Comparison of ENCODE assay signal across 20 mouse cellular contexts in the genomic region with DNA sequence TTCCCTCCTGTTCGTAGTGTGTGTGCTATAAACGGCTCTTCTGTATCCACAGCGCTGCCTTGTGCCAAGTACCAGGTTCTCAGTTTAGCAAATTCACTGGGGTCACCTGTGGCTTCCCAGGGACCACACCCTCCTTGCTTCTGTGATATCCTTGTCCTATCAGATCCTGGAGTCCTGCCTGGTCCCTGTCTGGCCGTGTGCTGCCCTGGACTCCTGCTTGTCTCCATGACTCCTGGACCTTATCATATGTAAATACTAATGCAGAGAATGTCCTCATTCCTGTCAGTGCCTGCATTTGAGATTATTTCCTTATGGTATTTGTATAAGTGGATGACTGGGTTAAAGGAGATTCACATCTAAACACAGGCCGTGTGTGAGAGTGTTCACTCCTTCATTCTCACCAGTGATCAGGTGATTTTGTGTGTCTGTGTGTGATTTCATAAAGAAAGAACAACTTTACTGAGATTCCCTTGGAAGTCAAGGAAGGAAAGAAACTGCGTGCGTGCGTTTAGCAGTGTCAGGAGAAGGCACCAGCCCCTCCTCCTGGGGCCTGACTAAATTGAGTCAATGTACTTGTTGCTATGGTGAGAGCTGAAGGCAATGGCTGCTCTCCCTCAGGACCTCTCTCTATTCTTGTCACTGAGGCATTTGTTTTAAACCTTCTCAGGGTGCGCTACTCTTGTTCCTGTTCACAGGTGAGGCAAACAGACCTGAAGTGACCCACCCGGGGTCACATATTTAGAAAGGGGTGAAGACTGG. TPM values are rescaled to one million over a fixed set of nuclear protein-coding genes. Genes with fewer than 3 reads are reported as not detected.
DNase-seq lines count a peak whose midpoint lies in the region; ATAC-seq and TF ChIP-seq lines count a peak whose summit lies in the region.
"Not testable (repeated sequence)": the region's sequence is repeated elsewhere in the genome, so short reads cannot be mapped to it uniquely, and the experiment has no call there.
"Had no signal": no experiment of that assay in that cellular context is flagged by ENCODE, and none has a peak within 500 bp of the region (broad histone marks: within the 10 kb centered on the region; RNA-seq: fewer than 3 reads in every experiment).

No protein-coding gene starts in this region.

- H3K27ac ChIP-seq in forebrain, postnatal 0 days (ENCODE audit: low read depth, low read length); intestine, embryonic 14.5 days (ENCODE audit: low read depth); intestine, embryonic 16.5 days (ENCODE audit: low read length); stomach, embryonic 15.5 days; stomach, postnatal 0 days (replicated peaks): not testable (repeated sequence)

- not testable (repeated sequence) for DNase-seq in forebrain, postnatal 0 days
- peak; percentile 50 for DNase-seq in intestine, embryonic 14.5 days (ENCODE audit: low spot score)
- peak; percentile 26 for DNase-seq in stomach, postnatal 0 days (ENCODE audit: low spot score)

- not testable (repeated sequence) for H3K4me2 ChIP-seq in forebrain, postnatal 0 days (ENCODE audit: low read depth); intestine, embryonic 14.5 days (ENCODE audit: low read length); intestine, embryonic 16.5 days (ENCODE audit: low read depth, low read length); stomach, embryonic 15.5 days; stomach, postnatal 0 days (replicated peaks; ENCODE audit: low read depth)

- H3K4me3 ChIP-seq in forebrain, postnatal 0 days (ENCODE audit: low read depth, low read length); intestine, embryonic 14.5 days (ENCODE audit: low read depth, low read length); intestine, embryonic 16.5 days (ENCODE audit: low read length); stomach, embryonic 15.5 days (replicated peaks); stomach, postnatal 0 days (ENCODE audit: low read depth, low read length): not testable (repeated sequence)

- not testable (repeated sequence) for H3K4me1 ChIP-seq in forebrain, postnatal 0 days (ENCODE audit: insufficient read depth); intestine, embryonic 14.5 days (replicated peaks; ENCODE audit: control insufficient read depth, insufficient read depth, low read length); intestine, embryonic 16.5 days (ENCODE audit: control insufficient read depth, insufficient read depth, low read length); stomach, embryonic 15.5 days; stomach, postnatal 0 days (replicated peaks; ENCODE audit: control insufficient read depth, insufficient read depth)

- not testable (repeated sequence) for H3K36me3 ChIP-seq in forebrain, postnatal 0 days (ENCODE audit: insufficient read depth); intestine, embryonic 14.5 days (ENCODE audit: control insufficient read depth, insufficient read depth, low read length); intestine, embryonic 16.5 days (ENCODE audit: control insufficient read depth, insufficient read depth, low read length); stomach, embryonic 15.5 days; stomach, postnatal 0 days (ENCODE audit: control insufficient read depth, insufficient read depth, low read length)

- ATAC-seq in forebrain, postnatal 0 days: peak; percentile 56; the same call in 1 of the 2 replicates
- ATAC-seq in intestine, embryonic 14.5 days (replicated peaks; ENCODE audit: low FRiP score, low TSS enrichment, low read depth): peak; percentile 81
- peak; percentile 96 for ATAC-seq in intestine, embryonic 16.5 days
- 0 out of 2 replicates have a peak, but pooled peaks have one; percentile 53 for ATAC-seq in stomach, embryonic 15.5 days (ENCODE audit: insufficient read depth, low FRiP score, low read depth)
- peak; percentile 91 for ATAC-seq in stomach, postnatal 0 days (ENCODE audit: low FRiP score, low TSS enrichment)

- H3K9ac ChIP-seq in forebrain, postnatal 0 days; intestine, embryonic 14.5 days (ENCODE audit: low read length); intestine, embryonic 16.5 days (ENCODE audit: low read depth, low read length); stomach, embryonic 15.5 days; stomach, postnatal 0 days (ENCODE audit: low read length): not testable (repeated sequence)

- WGBS in forebrain, postnatal 0 days: 75% methylated on average over 8 of the region's 10 CpGs
- WGBS in intestine, embryonic 14.5 days: 40% methylated on average over 7 of the region's 10 CpGs
- 42% methylated on average over 8 of the region's 10 CpGs for WGBS in intestine, embryonic 16.5 days
- 42% methylated on average over 9 of the region's 10 CpGs for WGBS in stomach, embryonic 15.5 days
- 41% methylated on average over 8 of the region's 10 CpGs for WGBS in stomach, postnatal 0 days

- not testable (repeated sequence) for H3K9me3 ChIP-seq in forebrain, postnatal 0 days (ENCODE audit: low read length); intestine, embryonic 14.5 days (ENCODE audit: control insufficient read depth, low read length); intestine, embryonic 16.5 days (ENCODE audit: control insufficient read depth, low read length); stomach, embryonic 15.5 days; stomach, postnatal 0 days (ENCODE audit: control insufficient read depth, low read length)

- not testable (repeated sequence) for H3K27me3 ChIP-seq in forebrain, postnatal 0 days (ENCODE audit: insufficient read depth, low read length); intestine, embryonic 14.5 days (replicated peaks; ENCODE audit: control insufficient read depth, insufficient read depth, low read length); intestine, embryonic 16.5 days (replicated peaks; ENCODE audit: control insufficient read depth, insufficient read depth, low read length); stomach, embryonic 15.5 days (replicated peaks); stomach, postnatal 0 days (ENCODE audit: control insufficient read depth, insufficient read depth, low read length)

- TF ChIP-seq CTCF in forebrain, postnatal 0 days (IDR thresholded peaks at IDR 0.05; ENCODE audit: low read depth); stomach, postnatal 0 days (IDR thresholded peaks at IDR 0.05; ENCODE audit: low read depth): not testable (repeated sequence)

- TF ChIP-seq EP300 in stomach, postnatal 0 days (optimal IDR thresholded peaks at IDR 0.05): not testable (repeated sequence)

RNA-seq across cellular contexts. Expression of a gene that starts 17.9 kb away (rescaled TPM):
- total RNA-seq in forebrain, postnatal 0 days (2014; rRNA removed): 6.6 TPM in 1 of 2 replicates, not detected in the other
- 0.55 and 0.99 TPM in 2 replicates for polyA plus RNA-seq in forebrain, postnatal 0 days (2015; fragmentation: Nextera tagmentation; extraction: Ambion mirVana)
- 0.26 and 0.43 TPM in 2 replicates for polyA plus RNA-seq in intestine, embryonic 14.5 days (2014; fragmentation: Nextera tagmentation; extraction: Ambion mirVana)
- 0.44 and 0.55 TPM in 2 replicates for polyA plus RNA-seq in intestine, embryonic 16.5 days (2015; fragmentation: Nextera tagmentation; extraction: Ambion mirVana)
- polyA plus RNA-seq in stomach, embryonic 15.5 days (2015; fragmentation: Nextera tagmentation; extraction: Ambion mirVana): 0.14 and 0.27 TPM in 2 replicates
- polyA plus RNA-seq in stomach, postnatal 0 days (2015; fragmentation: Nextera tagmentation; extraction: Ambion mirVana): 2.3 and 3.1 TPM in 2 replicates
- total RNA-seq: ES-E14, MEL had no signal
- polyA plus RNA-seq: embryonic facial prominence, embryonic 10.5 days; embryonic facial prominence, embryonic 12.5 days; forebrain, embryonic 11.5 days; forebrain, embryonic 13.5 days had no signal

RNA-seq across cellular contexts. Expression of a gene that starts 18.4 kb away (rescaled TPM):
- not detected in 2 replicates for total RNA-seq in forebrain, postnatal 0 days (2014; rRNA removed)
- polyA plus RNA-seq in forebrain, postnatal 0 days (2015; fragmentation: Nextera tagmentation; extraction: Ambion mirVana): 0.13 TPM in 1 of 2 replicates, not detected in the other
- 0.43 TPM in 1 of 2 replicates, not detected in the other for polyA plus RNA-seq in intestine, embryonic 14.5 days (2014; fragmentation: Nextera tagmentation; extraction: Ambion mirVana)
- polyA plus RNA-seq in intestine, embryonic 16.5 days (2015; fragmentation: Nextera tagmentation; extraction: Ambion mirVana): 0.28 TPM in 1 of 2 replicates, not detected in the other
- polyA plus RNA-seq in stomach, embryonic 15.5 days (2015; fragmentation: Nextera tagmentation; extraction: Ambion mirVana): 0.24 TPM in 1 of 2 replicates, not detected in the other
- polyA plus RNA-seq in stomach, postnatal 0 days (2015; fragmentation: Nextera tagmentation; extraction: Ambion mirVana): 0.15 TPM in 1 of 2 replicates, not detected in the other
- total RNA-seq: adrenal gland, adult 2 months; adrenal gland, postnatal 10 days; adrenal gland, postnatal 25 days; adrenal gland, postnatal 4 days; MEL had no signal
- polyA plus RNA-seq: adrenal gland, adult 2 months; C2C12; cerebellum, adult 2 months; embryonic facial prominence, embryonic 10.5 days; embryonic facial prominence, embryonic 12.5 days; embryonic facial prominence, embryonic 14.5 days; forebrain, embryonic 11.5 days; forebrain, embryonic 13.5 days; forebrain, embryonic 15.5 days had no signal

RNA-seq across cellular contexts. Expression of a gene that starts 30.0 kb away (rescaled TPM):
- total RNA-seq in forebrain, postnatal 0 days (2014; rRNA removed): not detected in 2 replicates
- not detected in 2 replicates for polyA plus RNA-seq in forebrain, postnatal 0 days (2015; fragmentation: Nextera tagmentation; extraction: Ambion mirVana)
- polyA plus RNA-seq in intestine, embryonic 14.5 days (2014; fragmentation: Nextera tagmentation; extraction: Ambion mirVana): 8.9 and 9.7 TPM in 2 replicates
- polyA plus RNA-seq in intestine, embryonic 16.5 days (2015; fragmentation: Nextera tagmentation; extraction: Ambion mirVana): 12.5 and 13.4 TPM in 2 replicates
- polyA plus RNA-seq in stomach, embryonic 15.5 days (2015; fragmentation: Nextera tagmentation; extraction: Ambion mirVana): 4.6 and 4.9 TPM in 2 replicates
- 12.7 and 14.5 TPM in 2 replicates for polyA plus RNA-seq in stomach, postnatal 0 days (2015; fragmentation: Nextera tagmentation; extraction: Ambion mirVana)
- total RNA-seq: adrenal gland, postnatal 25 days; MEL had no signal
- polyA plus RNA-seq: adrenal gland, adult 2 months; embryonic facial prominence, embryonic 10.5 days; embryonic facial prominence, embryonic 12.5 days; forebrain, embryonic 11.5 days; forebrain, embryonic 13.5 days; forebrain, embryonic 15.5 days had no signal

RNA-seq across cellular contexts. Expression of a gene that starts 48.0 kb away (rescaled TPM):
- not detected in 2 replicates for total RNA-seq in forebrain, postnatal 0 days (2014; rRNA removed)
- not detected in 2 replicates for polyA plus RNA-seq in forebrain, postnatal 0 days (2015; fragmentation: Nextera tagmentation; extraction: Ambion mirVana)
- polyA plus RNA-seq in intestine, embryonic 14.5 days (2014; fragmentation: Nextera tagmentation; extraction: Ambion mirVana): 0.09 TPM in 1 of 2 replicates, not detected in the other
- polyA plus RNA-seq in intestine, embryonic 16.5 days (2015; fragmentation: Nextera tagmentation; extraction: Ambion mirVana): 0.21 and 0.23 TPM in 2 replicates
- 0.04 and 0.08 TPM in 2 replicates for polyA plus RNA-seq in stomach, embryonic 15.5 days (2015; fragmentation: Nextera tagmentation; extraction: Ambion mirVana)
- not detected in 2 replicates for polyA plus RNA-seq in stomach, postnatal 0 days (2015; fragmentation: Nextera tagmentation; extraction: Ambion mirVana)
- total RNA-seq: adrenal gland, adult 2 months; adrenal gland, postnatal 25 days; adrenal gland, postnatal 4 days; ES-E14; MEL had no signal
- polyA plus RNA-seq: adrenal gland, adult 2 months; cerebellum, adult 2 months; cortical plate, adult 2 months; embryonic facial prominence, embryonic 10.5 days; embryonic facial prominence, embryonic 12.5 days; forebrain, embryonic 11.5 days; forebrain, embryonic 13.5 days; forebrain, embryonic 15.5 days had no signal
